Mouse (Mus musculus) small intestine, adult 2 months (tissue): ENCODE data around the gene Pkmyt1.

Experiments used
- CTCF ChIP-seq: fragments of 200-500 bp; IDR thresholded peaks from 2 replicates; pipeline ENCODE4 v1.5.1; 2012; ENCODE audit warnings: low read depth, mild to moderate bottlenecking, control low read depth, inconsistent platforms, low read length, moderate library complexity, mixed read lengths; ENCODE audit not compliant: insufficient replicate concordance, insufficient read length; ENCODE audit errors: extremely low read depth
- POLR2A ChIP-seq: fragments of 200-500 bp; IDR thresholded peaks from 2 replicates; pipeline ENCODE4 v1.6.1; 2012; ENCODE audit warnings: low read depth, mild to moderate bottlenecking, control low read depth, inconsistent platforms, low read length, moderate library complexity

DNA sequence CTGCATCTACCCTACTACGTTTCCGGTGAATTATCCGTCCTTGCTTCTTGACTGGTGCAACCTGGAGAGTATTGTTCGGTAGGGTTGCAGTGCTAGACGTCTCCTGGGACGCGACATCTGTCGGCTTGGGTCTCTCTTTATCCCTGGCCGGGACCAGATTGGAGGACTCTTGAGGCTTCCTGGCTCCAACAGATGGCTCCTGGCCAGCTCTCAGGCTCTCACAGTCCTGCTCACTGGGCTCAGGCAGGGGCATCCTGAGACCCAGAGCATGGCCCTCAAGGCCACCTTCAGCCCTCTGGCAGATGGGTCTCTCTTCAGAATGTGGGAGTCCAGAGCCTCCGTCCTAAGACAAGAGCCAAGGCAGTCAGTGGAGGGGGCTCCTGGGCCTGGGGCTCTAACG is 36.8 kb downstream of the Pkmyt1 start:
- TF ChIP-seq POLR2A (no peak), CTCF (no peak)
